9 mouse cellular contexts compared by ENCODE assay signal in the genomic region with DNA sequence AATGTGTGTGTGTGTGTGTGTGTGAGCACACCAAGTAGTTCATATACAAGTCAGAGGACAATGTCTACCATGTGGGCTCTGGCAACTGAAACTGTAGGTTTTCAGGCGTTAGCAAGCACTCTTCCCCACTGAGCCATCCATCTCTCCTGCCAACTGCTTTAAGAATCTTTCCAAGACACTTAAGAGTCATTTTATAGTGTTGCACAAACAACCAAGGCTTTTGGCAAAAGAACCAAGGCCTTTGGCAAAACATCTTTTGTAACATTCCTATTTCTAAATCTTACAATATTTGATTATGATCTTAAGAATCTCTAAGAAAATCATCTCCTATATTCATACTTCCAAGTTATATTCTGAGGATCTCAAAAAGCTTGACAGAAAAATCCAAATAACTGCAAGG. TPM values are rescaled to one million over a fixed set of nuclear protein-coding genes. Genes with fewer than 3 reads are reported as not detected.
A peak's percentile ranks its signal among the peaks of the same experiment; 100 is the strongest.
DNase-seq lines count a peak whose midpoint lies in the region; ATAC-seq lines count a peak whose summit lies in the region.
"Had no signal": no experiment of that assay in that cellular context is flagged by ENCODE, and none has a peak within 500 bp of the region (broad histone marks: within the 10 kb centered on the region; RNA-seq: fewer than 3 reads in every experiment).

No protein-coding gene starts in this region.

- peak overlapping the region; percentile 60 for H3K4me2 ChIP-seq in forebrain, embryonic 16.5 days (ENCODE audit: low read length)
- peak overlapping the region; percentile 85 for H3K4me2 ChIP-seq in liver, embryonic 12.5 days
- H3K4me2 ChIP-seq in stomach, embryonic 16.5 days (ENCODE audit: low read depth, low read length): peak overlapping the region; percentile 68

- peak overlapping the region; percentile 69 for H3K4me3 ChIP-seq in megakaryocyte, embryonic 14.5 days (replicated peaks)
- H3K4me3 ChIP-seq in forebrain, embryonic 16.5 days (replicated peaks; ENCODE audit: low read length): peak overlapping the region; percentile 99
- peak overlapping the region; percentile 91 for H3K4me3 ChIP-seq in liver, embryonic 12.5 days
- H3K4me3 ChIP-seq in stomach, embryonic 16.5 days (replicated peaks; ENCODE audit: low read length): peak overlapping the region; percentile 93

- WGBS in forebrain, embryonic 16.5 days: 6% methylated on average over 1 of the region's 1 CpGs
- 26% methylated on average over 1 of the region's 1 CpGs for WGBS in liver, embryonic 12.5 days (ENCODE audit: insufficient replicate concordance)
- WGBS in stomach, embryonic 16.5 days: 10% methylated on average over 1 of the region's 1 CpGs

- H3K4me1 ChIP-seq in megakaryocyte, embryonic 14.5 days: peaks cover 48% of the 10 kb centered on the region
- peaks cover 30% of the 10 kb centered on the region for H3K4me1 ChIP-seq in forebrain, embryonic 16.5 days (replicated peaks; ENCODE audit: control insufficient read depth, insufficient read depth, low read length)
- H3K4me1 ChIP-seq in liver, embryonic 12.5 days: peaks cover 55% of the 10 kb centered on the region
- H3K4me1 ChIP-seq in stomach, embryonic 16.5 days (ENCODE audit: control insufficient read depth, insufficient read depth, low read length): peaks cover 12% of the 10 kb centered on the region

- H3K9me3 ChIP-seq in megakaryocyte, embryonic 14.5 days: no peaks in the 10 kb centered on the region
- H3K9me3 ChIP-seq in forebrain, embryonic 16.5 days (ENCODE audit: control insufficient read depth, low read length): no peaks in the 10 kb centered on the region
- H3K9me3 ChIP-seq in liver, embryonic 12.5 days (replicated peaks): no peaks in the 10 kb centered on the region
- H3K9me3 ChIP-seq in stomach, embryonic 16.5 days (replicated peaks; ENCODE audit: control insufficient read depth, low read length): no peaks in the 10 kb centered on the region

- no peak overlapping the region for H3K27ac ChIP-seq in forebrain, embryonic 16.5 days (ENCODE audit: low read length)
- no peak overlapping the region for H3K27ac ChIP-seq in liver, embryonic 12.5 days
- no peak overlapping the region for H3K27ac ChIP-seq in stomach, embryonic 16.5 days (ENCODE audit: low read length)

- H3K9ac ChIP-seq in forebrain, embryonic 16.5 days (replicated peaks; ENCODE audit: low read depth, low read length): 0 out of 2 replicates have a peak overlapping the region, but pooled peaks have one; percentile 6
- H3K9ac ChIP-seq in liver, embryonic 12.5 days: peak overlapping the region; percentile 96
- H3K9ac ChIP-seq in stomach, embryonic 16.5 days (ENCODE audit: low read length): no peak overlapping the region

- DNase-seq in right cerebral cortex, postnatal 36 days (ENCODE audit: low spot score in 2 of 2): no peak
- no peak for DNase-seq in layer of hippocampus, postnatal 14 days (ENCODE audit: low spot score in 2 of 2)
- no peak for DNase-seq in frontal cortex, adult 2 months (ENCODE audit: extremely low spot score in 1 of 2, low spot score in 1 of 2)
- DNase-seq: thymus, adult 2 months had no signal

- no peak for ATAC-seq in megakaryocyte, adult 5-6 weeks (ENCODE audit: poor library complexity, severe bottlenecking)
- ATAC-seq in forebrain, embryonic 16.5 days: no peak
- ATAC-seq in liver, embryonic 12.5 days: no peak
- ATAC-seq in stomach, embryonic 16.5 days (ENCODE audit: insufficient read depth, low FRiP score): no peak

- H3K36me3 ChIP-seq in megakaryocyte, embryonic 14.5 days (replicated peaks; ENCODE audit: low read length): peaks cover 14% of the 10 kb centered on the region
- H3K36me3 ChIP-seq in forebrain, embryonic 16.5 days (ENCODE audit: control insufficient read depth, insufficient read depth): no peaks in the 10 kb centered on the region
- H3K36me3 ChIP-seq in liver, embryonic 12.5 days: peaks cover 12% of the 10 kb centered on the region
- H3K36me3 ChIP-seq in stomach, embryonic 16.5 days (ENCODE audit: control insufficient read depth, insufficient read depth, low read length): no peaks in the 10 kb centered on the region

- H3K27me3 ChIP-seq in megakaryocyte, embryonic 14.5 days (replicated peaks): no peaks in the 10 kb centered on the region
- H3K27me3 ChIP-seq in forebrain, embryonic 16.5 days (replicated peaks; ENCODE audit: control insufficient read depth, insufficient read depth, low read length): no peaks in the 10 kb centered on the region
- no peaks in the 10 kb centered on the region for H3K27me3 ChIP-seq in liver, embryonic 12.5 days (replicated peaks)
- no peaks in the 10 kb centered on the region for H3K27me3 ChIP-seq in stomach, embryonic 16.5 days (ENCODE audit: control insufficient read depth, insufficient read depth, low read length)

RNA-seq across cellular contexts. Expression of a gene that starts 2.4 kb away (rescaled TPM):
- 10.4 and 16.8 TPM in 2 replicates for polyA plus RNA-seq in megakaryocyte, embryonic 14.5 days (2012; ENCODE audit: insufficient read depth, low replicate concordance)
- 97.4 and 108 TPM in 2 replicates for total RNA-seq in megakaryocyte, adult 5-6 weeks (2015)
- 53.1 and 65.2 TPM in 2 replicates for total RNA-seq in megakaryocyte, adult 5-6 weeks (2017)
- polyA plus RNA-seq in forebrain, embryonic 16.5 days (2015; fragmentation: Nextera tagmentation; extraction: Ambion mirVana): 66.6 and 77.6 TPM in 2 replicates
- polyA plus RNA-seq in liver, embryonic 12.5 days (2016; fragmentation: Nextera tagmentation; extraction: Ambion mirVana): 50.2 and 52.5 TPM in 2 replicates
- polyA plus RNA-seq in stomach, embryonic 16.5 days (2015; fragmentation: Nextera tagmentation; extraction: Ambion mirVana): 30.1 and 39.4 TPM in 2 replicates
- 10 to 100 TPM; 59.5 to 65.4 TPM for total RNA-seq in layer of hippocampus, postnatal 14 days (2021)
- 50.8 and 58.0 TPM in 2 replicates for polyA plus RNA-seq in frontal cortex, adult 2 months (2012; rRNA removed)
